Mouse (Mus musculus) E14TG2a.4 (cell line): ENCODE data around the gene Ccdc51.

Source experiments
- CTCF ChIP-seq: conservative IDR thresholded peaks from 2 replicates; pipeline ENCODE4 v1.5.1; 2014; ENCODE audit warnings: low read length
- NANOG ChIP-seq: IDR thresholded peaks from 2 replicates; pipeline ENCODE4 v1.6.1; 2014; ENCODE audit warnings: borderline replicate concordance, low read length, mixed read lengths
- POU5F1 ChIP-seq: IDR thresholded peaks from 2 replicates; pipeline ENCODE4 v1.6.1; 2014; ENCODE audit warnings: low read length, borderline replicate concordance

- TF ChIP-seq CTCF = no peak
- TF ChIP-seq NANOG = no peak
- no peak for TF ChIP-seq POU5F1
Measured at GRCm38 (mm10) chr9:109039681-109040080, 42.6 kb upstream of the Ccdc51 start.
